Mouse (Mus musculus) ES-E14 (cell line): ENCODE data around the gene Cdt1. TPM values are rescaled to one million over a fixed set of nuclear protein-coding genes. Genes with fewer than 3 reads are reported as not detected.
A peak's percentile ranks its signal among the peaks of the same experiment; 100 is the strongest.

ENCODE experiments used
- DNase-seq: peaks from one replicate; pipeline ENCODE4 v3.0.0-alpha.2; 2013; ENCODE audit warnings: low read depth, low spot score
- H3K27ac ChIP-seq: 2 replicates; pipeline ENCODE4 v1.5.1; 2012; ENCODE audit warnings: low read depth, mild to moderate bottlenecking, low read length, moderate library complexity, mixed read lengths; ENCODE audit not compliant: poor library complexity, insufficient read depth, severe bottlenecking
- H3K36me3 ChIP-seq: 2 replicates; pipeline ENCODE4 v1.6.1; 2012; ENCODE audit warnings: mild to moderate bottlenecking, low read length, moderate library complexity, mixed read lengths; ENCODE audit not compliant: control insufficient read depth, poor library complexity, insufficient read depth, severe bottlenecking
- H3K4me1 ChIP-seq, 2 experiments: fragments of 150-350 bp in 1 of 2; sonication (generic) in 1 of 2; 2 replicates each; pipeline ENCODE4 v1.6.1; 2012; ENCODE audit warnings: low read length in 2 of 2, mild to moderate bottlenecking in 1 of 2, mixed read lengths in 1 of 2; ENCODE audit not compliant: control insufficient read depth in 2 of 2, insufficient read depth in 2 of 2, poor library complexity in 1 of 2
- H3K4me3 ChIP-seq, 2 experiments: fragments of 150-350 bp in 1 of 2; sonication (generic) in 1 of 2; 2 replicates each; pipeline ENCODE4 v1.5.1; 2012; ENCODE audit warnings: low read length in 2 of 2, low read depth in 1 of 2, mild to moderate bottlenecking in 1 of 2, mixed read lengths in 1 of 2; ENCODE audit not compliant: insufficient read depth in 1 of 2, poor library complexity in 1 of 2, severe bottlenecking in 1 of 2
- H3K9ac ChIP-seq: 2 replicates; pipeline ENCODE4 v1.6.1; 2012; ENCODE audit warnings: low read depth, mild to moderate bottlenecking, low read length, mixed read lengths; ENCODE audit not compliant: poor library complexity, insufficient read depth, severe bottlenecking
- H3K9me3 ChIP-seq: fragments of 150-350 bp; sonication (generic); 2 replicates; pipeline ENCODE4 v1.6.1; 2012; ENCODE audit warnings: low read depth, mild to moderate bottlenecking, low read length; ENCODE audit not compliant: control insufficient read depth, insufficient read depth
- CHD2 ChIP-seq: IDR thresholded peaks from 2 replicates; pipeline ENCODE4 v1.6.1; 2014; ENCODE audit warnings: mild to moderate bottlenecking, low read depth, low read length, inconsistent platforms
- HCFC1 ChIP-seq: IDR thresholded peaks from 2 replicates; pipeline ENCODE4 v1.6.1; 2012; ENCODE audit warnings: low read length, inconsistent platforms, borderline replicate concordance; ENCODE audit not compliant: insufficient read depth
- MAFK ChIP-seq: IDR thresholded peaks from 2 replicates; pipeline ENCODE4 v1.6.1; 2014; ENCODE audit warnings: mild to moderate bottlenecking, low read depth, low read length, inconsistent platforms; ENCODE audit not compliant: insufficient read depth
- ZC3H11A ChIP-seq: IDR thresholded peaks from 2 replicates; pipeline ENCODE4 v1.6.1; 2012; ENCODE audit warnings: low read depth, mild to moderate bottlenecking, inconsistent platforms, low read length, borderline replicate concordance
- ZNF384 ChIP-seq: IDR thresholded peaks from 2 replicates; pipeline ENCODE4 v1.6.1; 2012; ENCODE audit warnings: low read depth, low read length, inconsistent platforms
- in situ Hi-C, 2 experiments: fragments of 600-800 bp; cut with MboI; formaldehyde crosslinking; loops; one replicate each; pipeline ENCODE4 v1.15.1; 2025; ENCODE audit warnings: low sequenced_read_pairs in 2 of 2, inconsistent platforms in 1 of 2; ENCODE audit not compliant: unreplicated experiment in 2 of 2
- total RNA-seq: library from RNA; depleted of rRNA; stranded (reverse); fragments of 300-350 nt; gene quantifications from 2 replicates; pipeline ENCODE4 v1.2.3, GENCODE M21; 2012

Gene Cdt1
- total RNA-seq, 1 experiment: 139 TPM

DNA sequence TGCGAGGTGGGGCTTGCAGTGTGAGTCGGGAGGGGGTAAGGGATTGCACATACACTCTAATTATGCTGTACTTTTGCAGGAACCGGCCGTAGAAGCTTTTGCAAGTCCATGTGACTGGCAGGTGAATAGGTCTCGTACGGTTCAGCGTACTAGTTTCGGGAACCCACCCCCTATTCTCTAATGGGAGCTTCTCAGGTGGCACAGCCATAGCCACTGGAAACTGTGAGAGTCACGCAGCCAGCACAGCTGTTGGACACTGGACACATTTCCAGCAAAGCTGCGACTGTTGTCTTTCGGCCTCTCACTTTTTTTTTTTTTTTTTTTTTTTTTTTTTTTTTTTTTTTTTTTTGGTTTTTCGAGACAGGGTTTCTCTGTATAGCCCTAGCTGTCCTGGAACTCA, 39.0 kb downstream of the Cdt1 start:
- Histone ChIP-seq H3K9me3 (no peaks in the 10 kb centered on the region), H3K36me3 (no peaks in the 10 kb centered on the region), H3K9ac (no peak overlapping the region), H3K4me3 (no peak overlapping the region), H3K27ac (no peak overlapping the region), H3K4me1 (no peaks in the 10 kb centered on the region)
- TF ChIP-seq MAFK: no peak
- TF ChIP-seq ZC3H11A: no peak
- TF ChIP-seq ZNF384: no peak
- no peak for TF ChIP-seq HCFC1
- no peak for TF ChIP-seq CHD2
- no peak for DNase-seq
- in situ Hi-C loops: no loop called here

DNA sequence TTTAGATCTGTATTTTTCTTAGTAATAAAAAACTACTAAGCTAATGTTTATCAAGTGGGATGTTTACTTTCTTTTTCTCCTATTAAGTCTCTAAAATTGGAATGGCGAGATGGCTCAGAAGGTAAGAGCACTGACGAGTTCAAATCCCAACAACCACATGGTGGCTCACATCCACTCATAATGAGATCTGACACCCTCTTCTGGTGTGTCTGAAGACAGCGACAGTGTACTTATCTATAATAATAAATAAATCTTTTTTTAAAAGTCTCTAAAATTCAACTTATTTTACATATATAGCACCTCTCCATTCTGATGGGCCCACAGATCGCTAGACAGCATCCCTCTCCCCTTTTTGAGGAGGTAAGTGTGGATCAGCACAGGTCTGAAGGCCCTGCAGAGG, 42.4 kb downstream of the Cdt1 start:
- H3K4me3 ChIP-seq: no peak overlapping the region
- DNase-seq: no peak
- in situ Hi-C loops: loop anchor here in 1 of 2 experiments (10.0 kb wide), 1 partner anchor 215 kb away; no protein-coding TSS in a partner anchor
- H3K36me3 ChIP-seq: no peaks in the 10 kb centered on the region
- no peaks in the 10 kb centered on the region for H3K4me1 ChIP-seq
- no peak for TF ChIP-seq HCFC1
- no peak for TF ChIP-seq MAFK
- no peak overlapping the region for H3K27ac ChIP-seq
- H3K9ac ChIP-seq: no peak overlapping the region
- no peaks in the 10 kb centered on the region for H3K9me3 ChIP-seq

DNA sequence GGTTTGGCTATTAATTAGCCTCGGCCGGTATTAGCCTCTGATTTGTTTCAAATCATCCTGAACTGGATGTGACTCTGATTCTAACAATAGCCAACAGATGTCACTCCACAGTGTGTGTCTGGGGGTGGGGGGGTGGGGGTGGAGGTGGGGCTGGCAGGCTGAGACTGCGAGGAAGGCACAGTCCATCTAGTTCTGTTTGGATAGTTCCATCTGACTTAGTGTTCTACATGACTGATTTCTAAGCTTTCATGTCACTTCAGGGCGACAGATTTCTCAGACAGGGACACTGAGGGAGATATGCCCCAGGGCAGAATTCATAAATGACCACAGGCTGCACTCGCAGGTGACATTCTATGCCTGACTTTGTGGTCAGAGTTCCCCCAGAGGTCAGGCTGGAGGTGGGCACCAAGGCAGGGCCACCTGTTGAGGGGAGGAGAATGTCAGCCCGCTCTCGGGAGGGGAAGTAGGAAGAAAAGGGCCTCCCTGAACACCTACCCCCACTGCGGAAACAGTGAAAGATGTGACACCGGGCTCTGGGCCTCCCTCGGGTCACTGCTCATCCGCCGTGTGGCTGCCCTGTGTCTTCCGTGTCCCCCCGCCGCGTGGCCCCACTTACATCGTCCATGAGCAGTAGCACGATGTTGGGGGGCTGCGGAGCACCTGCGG, 42.9 kb downstream of the Cdt1 start:
- Histone ChIP-seq H3K36me3 (no peaks in the 10 kb centered on the region), H3K9ac (peak overlapping the region; percentile 81), H3K4me1 (no peaks in the 10 kb centered on the region), H3K9me3 (no peaks in the 10 kb centered on the region), H3K27ac (no peak overlapping the region), H3K4me3 (peak overlapping the region; percentile 83 to 87)
- no peak for DNase-seq
- TF ChIP-seq ZC3H11A: no peak
- TF ChIP-seq CHD2: no peak
- no peak for TF ChIP-seq HCFC1
- no peak for TF ChIP-seq ZNF384
- no peak for TF ChIP-seq MAFK
- in situ Hi-C loops: loop anchor here in 1 of 2 experiments (10.0 kb wide), 1 partner anchor 214 kb away; no protein-coding TSS in a partner anchor

DNA sequence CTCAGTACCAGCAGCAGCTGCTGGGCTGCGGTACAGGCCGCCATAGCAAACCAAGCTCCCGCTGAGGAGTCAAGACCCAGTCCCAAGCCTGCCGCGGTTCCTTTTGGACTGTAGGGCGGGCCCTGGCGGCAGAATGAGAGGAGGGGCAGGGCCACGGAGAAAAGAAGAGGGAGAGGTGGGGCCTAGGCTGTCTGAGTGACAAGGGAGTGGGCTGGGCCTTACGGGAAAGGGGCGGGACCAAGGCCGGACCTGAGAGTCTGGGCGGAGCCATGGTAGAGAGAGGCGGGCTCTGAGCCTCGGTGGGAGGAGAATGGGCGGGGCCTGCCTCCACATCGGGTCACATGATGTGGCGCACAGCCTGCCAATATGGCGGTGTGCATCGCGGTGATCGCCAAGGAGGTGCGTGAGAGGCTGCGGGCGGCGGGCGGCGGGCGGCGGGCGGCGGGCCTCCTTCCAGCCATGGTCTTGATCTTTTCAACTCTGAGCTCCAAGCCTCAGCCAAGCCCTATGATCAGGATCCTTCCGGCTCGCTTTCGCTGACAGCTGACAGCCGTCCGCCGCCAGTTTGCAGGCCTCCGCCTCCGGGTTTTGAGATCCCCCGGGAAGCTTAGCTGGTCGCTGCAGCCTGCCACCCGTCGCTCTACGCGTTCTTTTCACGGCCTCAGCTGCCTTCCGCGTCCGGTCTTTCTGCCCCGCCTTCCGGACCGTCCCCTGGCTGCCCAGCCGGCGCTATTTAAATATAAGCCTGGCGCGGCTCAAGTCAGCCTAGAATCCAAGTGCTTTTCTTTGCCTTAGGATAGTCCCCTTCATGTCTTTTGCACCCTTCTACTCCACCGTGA, 43.7 kb downstream of the Cdt1 start, which contains the start of the genes Galns and Trappc2l:
Galns (minus strand) TSS at position 169 of the 839 bp plus-strand sequence.
Trappc2l (plus strand) TSS at position 346 of the 839 bp plus-strand sequence.
- Histone ChIP-seq H3K4me3 (peak within 1 kb of the TSS; percentile 83 to 87), H3K9ac (peak within 1 kb of the TSS; percentile 81), H3K36me3 (no peaks in the 10 kb centered on the region), H3K9me3 (no peaks in the 10 kb centered on the region), H3K27ac (no peak within 1 kb of the TSS), H3K4me1 (no peaks in the 10 kb centered on the region)
- in situ Hi-C loops: loop anchor here in 1 of 2 experiments (10.0 kb wide), 1 partner anchor 213 kb away; no protein-coding TSS in a partner anchor
- TF ChIP-seq ZNF384 (no peak), ZC3H11A (no peak), HCFC1 (no peak), CHD2 (no peak), MAFK (no peak)
- DNase-seq: peak; percentile 96
